Mouse (Mus musculus): Measurements from ENCODE around the gene Steap2.
"Not testable (repeated sequence)": the region's sequence is repeated elsewhere in the genome, so short reads cannot be mapped to it uniquely, and the experiment has no call there.

Steap2 gene

GRCm38 (mm10) chr5:5693956-5694653 lies at the start of gene Steap2:
Steap2 (minus strand) TSS chr5:5694578.
- DNase-seq, result peak; percentile 58 to 68

- no peak for DNase-seq
Observed at GRCm38 (mm10) chr5:5734445-5734844, 40.1 kb upstream of the Steap2 start.

- DNase-seq, result no peak
Observed at GRCm38 (mm10) chr5:5732858-5733257, 38.5 kb upstream of the Steap2 start.

- DNase-seq, result no peak
Observed at GRCm38 (mm10) chr5:5732208-5732607, 37.8 kb upstream of the Steap2 start.

GRCm38 (mm10) chr5:5729904-5730303 lies 35.5 kb upstream of the Steap2 start:
- DNase-seq, result no peak

GRCm38 (mm10) chr5:5722217-5722616 lies 27.8 kb upstream of the Steap2 start:
- DNase-seq, result no peak

- no peak for DNase-seq
Observed at GRCm38 (mm10) chr5:5711032-5711431, 16.7 kb upstream of the Steap2 start.

GRCm38 (mm10) chr5:5707341-5708278 lies 13.2 kb upstream of the Steap2 start:
- no peak for DNase-seq

- DNase-seq, result no peak
Observed at GRCm38 (mm10) chr5:5705019-5705418, 10.6 kb upstream of the Steap2 start.

- DNase-seq, result no peak
Observed at GRCm38 (mm10) chr5:5700386-5700785, 6.0 kb upstream of the Steap2 start.

GRCm38 (mm10) chr5:5698830-5699229 lies 4.5 kb upstream of the Steap2 start:
- no peak for DNase-seq

- DNase-seq, result no peak
Observed at GRCm38 (mm10) chr5:5695401-5695942, 1.1 kb upstream of the Steap2 start.

GRCm38 (mm10) chr5:5693541-5693955 lies 830 bp downstream of the Steap2 start:
- no peak for DNase-seq

- DNase-seq, result no peak
Observed at GRCm38 (mm10) chr5:5692167-5692738, 2.1 kb downstream of the Steap2 start.

GRCm38 (mm10) chr5:5688945-5689540 lies 5.3 kb downstream of the Steap2 start:
- no peak for DNase-seq

GRCm38 (mm10) chr5:5688228-5688627 lies 6.2 kb downstream of the Steap2 start:
- no peak for DNase-seq

- DNase-seq, result no peak
Observed at GRCm38 (mm10) chr5:5686973-5687372, 7.4 kb downstream of the Steap2 start.

- not testable (repeated sequence) for DNase-seq
Observed at GRCm38 (mm10) chr5:5684946-5685345, 9.4 kb downstream of the Steap2 start.

- DNase-seq, result no peak
Observed at GRCm38 (mm10) chr5:5683292-5683691, 11.1 kb downstream of the Steap2 start.

- no peak for DNase-seq
Observed at GRCm38 (mm10) chr5:5679459-5679858, 14.9 kb downstream of the Steap2 start.

GRCm38 (mm10) chr5:5676082-5676481 lies 18.3 kb downstream of the Steap2 start:
- DNase-seq, result no peak

- no peak for DNase-seq
Observed at GRCm38 (mm10) chr5:5668920-5669319, 25.5 kb downstream of the Steap2 start.

GRCm38 (mm10) chr5:5664371-5664926 lies 29.9 kb downstream of the Steap2 start:
- DNase-seq, result no peak
